Mouse (Mus musculus) midbrain, embryonic 14.5 days (tissue): ENCODE measurements around the gene Slc52a3. TPM values are rescaled to one million over a fixed set of nuclear protein-coding genes. Genes with fewer than 3 reads are reported as not detected.
A peak's percentile ranks its signal among the peaks of the same experiment; 100 is the strongest.

Experiments used
- ATAC-seq: fragments of 200-750 bp; cut with Nextera tagmentation; 2 replicates; pipeline ENCODE4 v1.8.0; 2017; ENCODE audit warnings: moderate number of reproducible peaks, moderate library complexity; ENCODE audit not compliant: low FRiP score, low TSS enrichment
- DNase-seq: peaks from one replicate; pipeline ENCODE4 v3.0.0-alpha.2; 2015
- H3K27ac ChIP-seq: fragments of 300-500 bp; sonication (generic); replicated peaks from 2 replicates; pipeline ENCODE4 v1.5.1; 2014; ENCODE audit warnings: mild to moderate bottlenecking, low read depth, low read length, moderate library complexity
- H3K27me3 ChIP-seq: fragments of 300-500 bp; sonication (generic); 2 replicates; pipeline ENCODE4 v1.6.1; 2014; ENCODE audit warnings: low read length, control low read depth, mixed read lengths; ENCODE audit not compliant: control insufficient read depth, insufficient read depth
- H3K36me3 ChIP-seq: fragments of 300-500 bp; sonication (generic); 2 replicates; pipeline ENCODE4 v1.6.1; 2014; ENCODE audit warnings: low read length, control low read depth; ENCODE audit not compliant: control insufficient read depth, insufficient read depth
- H3K4me1 ChIP-seq: fragments of 300-500 bp; sonication (generic); 2 replicates; pipeline ENCODE4 v1.6.1; 2014; ENCODE audit warnings: mild to moderate bottlenecking, antibody characterized with exemption, low read length, control low read depth; ENCODE audit not compliant: control insufficient read depth, insufficient read depth
- H3K4me2 ChIP-seq: fragments of 300-500 bp; sonication (generic); 2 replicates; pipeline ENCODE4 v1.6.1; 2014; ENCODE audit warnings: mild to moderate bottlenecking, low read length, moderate library complexity
- H3K4me3 ChIP-seq: fragments of 300-500 bp; sonication (generic); replicated peaks from 2 replicates; pipeline ENCODE4 v1.5.1; 2014; ENCODE audit warnings: low read depth, low read length
- H3K9ac ChIP-seq: fragments of 300-500 bp; sonication (generic); replicated peaks from 2 replicates; pipeline ENCODE4 v1.6.1; 2014; ENCODE audit warnings: mild to moderate bottlenecking, low read length, moderate library complexity
- H3K9me3 ChIP-seq: fragments of 300-500 bp; sonication (generic); 2 replicates; pipeline ENCODE4 v1.6.1; 2016; ENCODE audit warnings: low read length, control low read depth, mixed read lengths; ENCODE audit not compliant: control insufficient read depth
- WGBS: fragments of 180-500 bp; shearing (Covaris S2); extraction: QIAGEN DNeasy Blood & Tissue Kit; methylation state at CpG from one replicate; pipeline ENCODE4 v1.1.7; 2014; 5-methylcytosine and 5-hydroxymethylcytosine counted together
- polyA plus RNA-seq: library from polyadenylated mRNA; unstranded; fragments of >200 nt; fragmentation: Nextera tagmentation; extraction: Ambion mirVana; gene quantifications from 2 replicates; pipeline ENCODE4 v1.2.1, GENCODE M21; 2014

Gene Slc52a3
- polyA plus RNA-seq, 1 experiment from 2014 or later, result 0.74 TPM

DNA sequence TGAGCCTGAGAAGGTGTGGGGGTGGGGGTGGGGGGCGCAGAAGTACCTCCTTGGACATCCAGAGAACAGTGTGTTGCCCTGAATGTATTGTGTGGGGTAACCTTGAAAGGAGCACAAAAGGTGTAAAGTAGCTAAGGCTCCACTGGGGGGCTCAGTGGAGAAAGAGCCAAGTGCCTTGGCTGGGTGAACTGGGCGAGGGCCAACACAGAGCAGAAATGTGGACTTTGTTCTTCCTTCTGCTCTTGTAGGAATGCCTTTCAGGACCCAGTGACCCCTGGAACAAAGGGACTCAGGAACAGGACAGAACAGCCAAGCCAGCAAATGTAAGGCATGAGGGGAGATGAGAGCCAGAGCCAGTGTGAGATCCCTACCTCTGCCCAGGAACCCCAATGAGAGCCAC lies 15.4 kb downstream of the Slc52a3 start:
- Histone ChIP-seq H3K4me1 (no peaks in the 10 kb centered on the region), H3K9ac (no peak overlapping the region), H3K4me3 (no peak overlapping the region), H3K9me3 (no peaks in the 10 kb centered on the region), H3K27me3 (no peaks in the 10 kb centered on the region), H3K36me3 (no peaks in the 10 kb centered on the region), H3K4me2 (no peak overlapping the region), H3K27ac (no peak overlapping the region)
- DNase-seq (peak; percentile 62), ATAC-seq (0 out of 2 replicates have a peak, but pooled peaks have one; percentile 23)
- WGBS, result 50% methylated on average over 2 of the region's 2 CpGs

DNA sequence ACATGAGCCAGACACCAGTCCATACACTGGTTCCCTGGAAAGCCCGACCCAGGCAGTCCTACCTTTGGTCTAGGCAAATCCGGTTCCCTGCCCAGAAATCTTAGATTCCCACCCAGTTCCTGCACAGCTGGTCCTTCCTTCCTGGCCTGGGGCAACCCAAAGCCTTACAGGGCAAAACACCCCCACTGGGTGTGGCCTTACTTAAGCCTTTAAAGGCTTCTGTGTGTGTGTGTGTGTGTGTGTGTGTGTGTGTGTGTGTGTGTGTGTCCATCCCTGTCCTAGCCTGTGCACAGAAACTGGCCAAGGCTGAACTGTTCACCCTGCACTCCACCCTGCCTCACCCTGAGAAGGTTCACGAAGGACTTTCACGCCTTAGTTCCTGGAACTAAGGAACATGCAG lies 15.9 kb downstream of the Slc52a3 start:
- ATAC-seq (no peak), DNase-seq (no peak)
- 86% methylated on average over 4 of the region's 4 CpGs for WGBS
- Histone ChIP-seq H3K9ac (no peak overlapping the region), H3K4me1 (no peaks in the 10 kb centered on the region), H3K4me2 (no peak overlapping the region), H3K36me3 (no peaks in the 10 kb centered on the region), H3K27me3 (no peaks in the 10 kb centered on the region), H3K4me3 (no peak overlapping the region), H3K27ac (no peak overlapping the region), H3K9me3 (no peaks in the 10 kb centered on the region)

DNA sequence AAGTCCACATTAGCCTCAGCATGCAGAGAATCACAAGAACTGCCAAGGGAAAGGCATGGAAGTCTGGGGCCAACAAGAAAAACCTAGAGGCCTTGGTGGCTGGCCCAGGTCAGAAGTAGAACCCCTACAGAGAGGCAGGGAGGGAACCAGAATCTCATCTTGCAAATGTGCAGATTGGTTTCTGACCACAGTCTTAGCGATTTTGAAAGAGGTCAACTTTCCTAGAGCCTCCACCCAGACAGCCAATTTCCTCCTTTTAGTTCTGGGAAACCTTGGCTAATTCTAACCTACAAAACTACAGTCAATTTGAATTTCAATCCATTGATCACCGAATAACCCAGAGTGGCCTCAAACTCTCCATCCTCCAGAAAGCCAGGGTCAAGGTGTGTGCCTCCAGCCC lies 16.4 kb downstream of the Slc52a3 start:
- no peaks in the 10 kb centered on the region for H3K27me3 ChIP-seq
- DNase-seq, result no peak

DNA sequence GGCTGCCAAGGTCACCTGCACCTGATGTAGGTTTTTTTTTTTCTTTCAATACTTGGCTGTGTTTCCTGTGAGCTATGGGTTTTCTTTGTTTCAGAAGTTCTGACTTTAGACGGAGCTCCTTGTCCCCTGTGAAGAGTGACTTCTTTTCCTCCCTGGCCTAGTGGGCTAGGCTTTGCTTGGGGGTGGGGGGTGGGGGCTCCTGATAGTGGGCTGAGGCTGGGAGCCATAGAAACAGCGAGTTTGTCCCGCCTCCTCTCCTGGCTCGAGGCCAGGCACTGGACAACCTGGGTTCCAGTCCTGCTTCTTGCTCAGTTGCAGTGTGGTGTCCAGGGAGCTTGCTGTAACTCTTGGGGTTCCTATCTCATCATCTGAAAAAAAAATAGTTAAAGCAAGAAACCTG lies 19.7 kb downstream of the Slc52a3 start:
- H3K4me2 ChIP-seq, result no peak overlapping the region
- no peaks in the 10 kb centered on the region for H3K36me3 ChIP-seq
- H3K27ac ChIP-seq, result no peak overlapping the region
- no peaks in the 10 kb centered on the region for H3K4me1 ChIP-seq
- no peaks in the 10 kb centered on the region for H3K27me3 ChIP-seq
- no peak overlapping the region for H3K9ac ChIP-seq
- ATAC-seq, result no peak
- WGBS, result 24% methylated on average over 4 of the region's 4 CpGs
- H3K9me3 ChIP-seq, result no peaks in the 10 kb centered on the region
- no peak overlapping the region for H3K4me3 ChIP-seq
- DNase-seq, result no peak

More for the DNA sequence above, 16.4 kb downstream of the Slc52a3 start:
- no peak overlapping the region for H3K27ac ChIP-seq
- H3K4me3 ChIP-seq, result no peak overlapping the region
- ATAC-seq, result no peak
- H3K36me3 ChIP-seq, result no peaks in the 10 kb centered on the region
- no peak overlapping the region for H3K4me2 ChIP-seq
- H3K9me3 ChIP-seq, result no peaks in the 10 kb centered on the region
- no peaks in the 10 kb centered on the region for H3K4me1 ChIP-seq
- WGBS, result 84% methylated on average over 2 of the region's 2 CpGs
- no peak overlapping the region for H3K9ac ChIP-seq

DNA sequence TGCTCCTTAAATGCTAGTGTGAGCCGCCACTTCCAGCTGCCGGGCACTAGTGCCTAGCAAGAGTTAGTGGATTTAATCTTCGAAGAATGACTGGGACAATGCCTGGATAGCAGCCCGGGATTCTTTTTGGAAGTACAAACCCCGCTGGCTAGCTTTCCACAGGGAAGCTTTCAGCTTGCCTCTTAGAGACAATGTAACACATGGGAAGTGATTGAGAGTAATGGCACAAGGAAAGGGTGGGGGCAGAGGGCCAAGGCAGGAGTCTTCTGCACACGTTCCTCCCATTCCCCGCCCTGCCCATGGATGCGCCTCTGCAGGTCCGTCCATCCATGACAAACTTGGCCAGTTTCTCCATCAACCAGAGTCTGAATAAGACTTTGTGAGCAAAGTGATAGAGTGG lies 20.4 kb downstream of the Slc52a3 start:
- no peak overlapping the region for H3K4me3 ChIP-seq
- ATAC-seq (no peak), DNase-seq (no peak)
- H3K27ac ChIP-seq, result no peak overlapping the region
- 36% methylated on average over 9 of the region's 9 CpGs for WGBS
- H3K27me3 ChIP-seq, result no peaks in the 10 kb centered on the region
- no peaks in the 10 kb centered on the region for H3K36me3 ChIP-seq
- no peaks in the 10 kb centered on the region for H3K9me3 ChIP-seq
- H3K9ac ChIP-seq, result no peak overlapping the region
- H3K4me2 ChIP-seq, result no peak overlapping the region
- H3K4me1 ChIP-seq, result no peaks in the 10 kb centered on the region

DNA sequence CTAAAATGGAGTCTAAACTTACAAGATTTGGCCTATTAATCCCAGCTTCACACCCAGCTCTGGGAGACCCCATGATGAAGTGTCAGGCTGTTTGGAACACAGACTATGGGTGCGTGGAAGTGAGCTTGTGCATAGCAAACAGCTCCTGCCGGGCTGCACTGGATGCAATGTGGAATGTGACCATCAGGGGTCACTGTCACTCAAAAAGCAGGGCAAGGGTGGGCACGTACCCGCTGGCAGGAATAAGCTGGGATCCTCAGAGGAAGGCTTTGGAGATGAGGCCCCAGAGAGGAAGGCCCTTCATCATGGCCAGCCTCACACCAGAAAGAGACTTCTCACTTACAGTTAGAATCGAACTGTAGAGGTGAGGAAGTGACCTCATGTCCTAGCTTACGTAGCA lies 23.9 kb downstream of the Slc52a3 start:
- H3K27me3 ChIP-seq, result no peaks in the 10 kb centered on the region
- 0 out of 2 replicates have a peak, but pooled peaks cover 6% of the 10 kb centered on the region for H3K4me1 ChIP-seq
- no peak overlapping the region for H3K9ac ChIP-seq
- no peak overlapping the region for H3K27ac ChIP-seq
- peak; percentile 81 for DNase-seq
- ATAC-seq, result peak; percentile 42; the same call in 1 of the 2 replicates
- 20% methylated on average over 6 of the region's 6 CpGs for WGBS
- no peak overlapping the region for H3K4me2 ChIP-seq
- no peaks in the 10 kb centered on the region for H3K9me3 ChIP-seq
- H3K4me3 ChIP-seq, result no peak overlapping the region
- H3K36me3 ChIP-seq, result no peaks in the 10 kb centered on the region

DNA sequence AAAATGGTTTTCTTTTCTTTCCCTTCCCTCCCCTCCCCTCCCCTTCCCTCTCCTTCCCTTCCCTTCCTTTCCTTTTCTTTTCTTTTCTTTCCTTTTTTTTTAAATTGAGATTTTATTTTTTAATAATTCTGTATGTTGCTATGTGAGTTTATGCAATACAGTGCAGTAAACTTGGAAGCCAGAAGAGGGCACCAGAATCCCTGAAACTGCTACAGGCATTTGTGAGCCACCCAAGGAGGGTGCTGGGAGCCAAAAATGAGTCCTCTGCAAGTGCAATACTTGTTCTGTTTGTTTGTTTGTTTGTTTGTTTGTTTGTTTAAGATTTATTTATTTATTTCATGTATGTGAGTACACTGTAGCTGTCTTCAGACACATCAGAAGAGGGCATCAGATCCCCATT lies 25.7 kb downstream of the Slc52a3 start:
- Histone ChIP-seq H3K27ac (no peak overlapping the region), H3K4me1 (0 out of 2 replicates have a peak, but pooled peaks cover 8% of the 10 kb centered on the region), H3K4me3 (no peak overlapping the region), H3K9me3 (no peaks in the 10 kb centered on the region), H3K27me3 (no peaks in the 10 kb centered on the region), H3K4me2 (no peak overlapping the region), H3K9ac (no peak overlapping the region), H3K36me3 (no peaks in the 10 kb centered on the region)
- no peak for ATAC-seq
- no peak for DNase-seq

DNA sequence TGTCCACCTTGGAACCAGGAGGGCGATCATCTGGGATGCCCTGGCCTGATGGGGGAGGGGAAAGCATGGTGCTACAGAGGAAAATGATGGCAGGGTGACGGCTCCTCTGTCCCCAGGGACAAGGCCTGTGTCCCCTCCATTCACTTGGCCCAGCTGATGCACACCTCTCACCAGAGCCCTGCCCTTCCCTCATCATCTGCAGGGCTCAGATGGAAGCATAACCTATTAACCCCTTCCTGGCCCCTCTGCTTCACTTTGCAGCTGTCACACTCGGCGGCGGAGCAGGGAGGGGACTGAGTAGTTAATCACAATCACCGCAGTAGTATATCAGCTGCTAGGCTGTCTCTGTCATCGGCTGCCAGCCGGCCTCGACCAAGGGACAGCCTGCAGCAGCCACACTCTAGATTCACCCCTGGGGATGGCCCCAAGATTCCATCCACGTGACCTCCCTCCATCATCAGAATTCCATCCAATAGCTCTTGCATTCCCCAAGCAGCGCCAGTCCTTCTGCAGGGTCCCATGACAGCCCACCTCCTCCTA lies 28.6 kb downstream of the Slc52a3 start:
- Histone ChIP-seq H3K4me3 (no peak overlapping the region), H3K4me1 (0 out of 2 replicates have a peak, but pooled peaks cover 15% of the 10 kb centered on the region), H3K9me3 (no peaks in the 10 kb centered on the region), H3K4me2 (0 out of 2 replicates have a peak overlapping the region, but pooled peaks have one; percentile 8), H3K9ac (no peak overlapping the region), H3K27ac (peak overlapping the region; percentile 20; the same call in 1 of the 2 replicates), H3K27me3 (no peaks in the 10 kb centered on the region), H3K36me3 (no peaks in the 10 kb centered on the region)
- no peak for ATAC-seq
- DNase-seq, result peak; percentile 28
- WGBS, result 35% methylated on average over 11 of the region's 11 CpGs

DNA sequence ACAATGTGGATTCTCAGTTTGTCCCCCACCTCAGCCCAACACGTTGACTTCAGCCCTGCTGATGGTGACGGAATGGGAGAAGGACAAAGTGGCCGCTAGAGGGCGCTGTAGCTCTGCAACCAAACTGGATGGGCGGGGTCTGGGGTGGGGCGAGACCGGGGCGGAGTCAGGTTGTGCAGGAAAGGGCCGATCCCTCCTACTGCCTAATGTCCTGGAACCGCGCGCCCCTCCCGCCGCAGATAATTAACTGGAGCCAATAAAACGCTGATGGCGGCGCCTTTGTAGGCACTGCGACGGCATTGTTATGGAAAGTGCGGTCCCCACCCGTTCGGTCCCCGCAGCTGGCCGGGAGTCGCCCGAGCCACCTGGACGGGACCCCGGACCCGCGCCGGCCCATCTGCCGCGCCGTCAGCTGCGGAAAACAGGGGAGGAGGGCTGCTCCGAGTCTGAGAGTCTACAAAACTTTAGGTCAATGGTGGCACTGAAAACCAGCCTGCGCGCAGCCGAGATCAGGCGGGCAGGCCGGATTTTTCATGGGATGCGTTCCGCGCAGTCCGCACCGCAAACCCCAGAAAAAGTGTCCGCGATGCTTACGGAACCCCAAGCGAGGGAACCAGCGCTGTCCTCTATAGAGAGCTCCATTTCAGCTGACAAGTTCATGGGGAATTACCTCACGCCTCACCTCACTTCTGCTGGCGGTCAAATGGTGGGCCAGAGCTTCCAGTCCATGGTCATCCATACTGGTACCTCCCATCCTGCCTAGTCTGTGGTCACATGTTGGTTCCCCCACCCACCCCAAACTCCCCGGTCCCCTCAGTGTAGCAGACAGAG lies 33.2 kb downstream of the Slc52a3 start:
- peak overlapping the region; percentile 90 for H3K4me2 ChIP-seq
- no peaks in the 10 kb centered on the region for H3K9me3 ChIP-seq
- no peaks in the 10 kb centered on the region for H3K36me3 ChIP-seq
- H3K9ac ChIP-seq, result peak overlapping the region; percentile 72
- ATAC-seq (peak; percentile 91), DNase-seq (peak; percentile 97)
- H3K4me1 ChIP-seq, result 0 out of 2 replicates have a peak, but pooled peaks cover 15% of the 10 kb centered on the region
- H3K27me3 ChIP-seq, result no peaks in the 10 kb centered on the region
- peak overlapping the region; percentile 61 for H3K4me3 ChIP-seq
- peak overlapping the region; percentile 70 for H3K27ac ChIP-seq
- under 1% methylated on average over 54 of the region's 54 CpGs for WGBS
